Mouse (Mus musculus): ENCODE results near the gene Phyhipl. TPM values are rescaled to one million over a fixed set of nuclear protein-coding genes. Genes with fewer than 3 reads are reported as not detected.

Gene Phyhipl
- total and polyA plus RNA-seq, 2 experiments from 2014 or later, result 0.19 TPM; not detected in 1

DNA sequence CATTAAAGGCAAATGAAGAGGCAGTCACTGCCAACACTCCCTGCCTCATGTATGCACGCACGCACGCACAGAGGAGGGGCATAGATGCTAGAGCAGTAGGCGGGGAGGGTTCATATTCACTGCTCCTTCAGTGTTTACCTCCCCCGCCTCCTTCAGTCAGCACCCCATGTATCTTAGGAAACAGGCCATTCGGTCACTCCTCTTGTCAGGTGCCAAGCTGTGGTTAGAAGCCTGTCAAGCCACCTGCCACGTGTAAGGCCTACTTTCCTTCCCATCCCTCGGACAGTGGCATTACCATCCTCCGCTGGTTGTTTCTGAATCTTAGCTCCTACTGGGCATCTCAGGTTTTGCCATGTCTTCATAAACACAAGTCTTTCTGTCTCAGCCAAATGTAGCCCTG is 116.5 kb downstream of the Phyhipl start:
- H3K4me1 ChIP-seq (ENCODE audit: control insufficient read depth, insufficient read depth), result no peaks in the 10 kb centered on the region
- H3K36me3 ChIP-seq (replicated peaks; ENCODE audit: control insufficient read depth, insufficient read depth, low read length), result 0 out of 2 replicates have a peak, but pooled peaks cover 5% of the 10 kb centered on the region
- no peak for DNase-seq (ENCODE audit: low spot score)
- no peak overlapping the region for H3K4me2 ChIP-seq (ENCODE audit: low read depth, low read length)
- no peak overlapping the region for H3K4me3 ChIP-seq (ENCODE audit: low read depth, low read length)
- 84% methylated on average over 9 of the region's 9 CpGs for WGBS
- no peaks in the 10 kb centered on the region for H3K27me3 ChIP-seq (ENCODE audit: control insufficient read depth, insufficient read depth, low read length)
- ATAC-seq (ENCODE audit: insufficient read depth, low read depth), result no peak
- H3K9me3 ChIP-seq (replicated peaks; ENCODE audit: control insufficient read depth, low read length), result no peaks in the 10 kb centered on the region
- no peak overlapping the region for H3K9ac ChIP-seq (replicated peaks; ENCODE audit: low read depth, low read length)
- H3K27ac ChIP-seq (ENCODE audit: low read depth), result no peak overlapping the region
- TF ChIP-seq EP300 (IDR thresholded peaks at IDR 0.05; ENCODE audit: low read depth) (no peak), CTCF (IDR thresholded peaks at IDR 0.05; ENCODE audit: low read depth) (no peak)

DNA sequence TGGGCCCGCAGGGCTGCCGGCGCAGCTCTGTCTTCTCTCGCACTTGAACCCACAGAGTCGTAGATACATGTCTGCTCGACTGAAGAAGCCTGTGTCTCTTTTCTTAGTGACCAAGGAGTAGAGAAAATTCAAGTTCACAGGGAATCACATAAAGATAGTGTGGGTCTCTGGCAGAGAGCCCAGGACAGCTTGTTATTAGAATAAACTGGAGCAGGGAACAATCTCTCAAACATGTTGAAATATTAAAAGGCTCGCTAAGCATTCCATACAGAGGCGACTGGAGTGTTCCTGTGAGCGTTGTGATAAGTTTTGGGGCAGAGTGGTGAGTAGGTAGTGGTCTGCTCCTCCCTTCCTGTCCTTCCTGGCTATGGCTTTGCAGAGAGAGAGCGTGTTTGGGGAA is 118.1 kb downstream of the Phyhipl start:
- Histone ChIP-seq H3K4me3 (ENCODE audit: low read depth, low read length) (no peak overlapping the region), H3K27me3 (ENCODE audit: control insufficient read depth, insufficient read depth, low read length) (no peaks in the 10 kb centered on the region), H3K9me3 (replicated peaks; ENCODE audit: control insufficient read depth, low read length) (no peaks in the 10 kb centered on the region), H3K27ac (ENCODE audit: low read depth) (no peak overlapping the region; the same call in 1 of the 2 replicates), H3K9ac (replicated peaks; ENCODE audit: low read depth, low read length) (no peak overlapping the region), H3K36me3 (replicated peaks; ENCODE audit: control insufficient read depth, insufficient read depth, low read length) (0 out of 2 replicates have a peak, but pooled peaks cover under 1% of the 10 kb centered on the region), H3K4me2 (ENCODE audit: low read depth, low read length) (no peak overlapping the region), H3K4me1 (ENCODE audit: control insufficient read depth, insufficient read depth) (no peaks in the 10 kb centered on the region)
- WGBS, result 64% methylated on average over 10 of the region's 10 CpGs
- ATAC-seq (ENCODE audit: insufficient read depth, low read depth) (no peak), DNase-seq (ENCODE audit: low spot score) (no peak)
- TF ChIP-seq CTCF (IDR thresholded peaks at IDR 0.05; ENCODE audit: low read depth) (no peak), EP300 (IDR thresholded peaks at IDR 0.05; ENCODE audit: low read depth) (no peak)

DNA sequence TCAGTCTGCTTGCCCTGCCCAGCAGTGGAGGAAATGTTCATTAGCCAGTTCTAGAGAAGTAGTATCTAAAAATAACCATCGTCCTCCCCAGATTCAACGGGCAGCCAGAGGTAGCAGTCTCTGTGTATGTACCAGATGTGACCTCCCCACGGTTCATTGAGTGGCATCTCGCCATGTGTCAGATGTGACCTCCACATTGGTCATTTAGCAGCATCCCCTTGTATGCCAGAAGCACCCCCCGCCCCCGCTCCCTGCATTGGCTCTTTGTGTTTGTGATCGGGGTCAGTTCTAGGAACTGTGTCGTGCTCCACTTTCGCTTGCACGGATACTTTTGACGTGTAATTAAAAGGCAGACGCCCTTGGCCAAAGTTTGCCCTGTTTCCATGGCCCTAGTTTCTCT is 120.4 kb downstream of the Phyhipl start:
- no peak for ATAC-seq (ENCODE audit: insufficient read depth, low read depth)
- no peak overlapping the region for H3K27ac ChIP-seq (ENCODE audit: low read depth)

DNA sequence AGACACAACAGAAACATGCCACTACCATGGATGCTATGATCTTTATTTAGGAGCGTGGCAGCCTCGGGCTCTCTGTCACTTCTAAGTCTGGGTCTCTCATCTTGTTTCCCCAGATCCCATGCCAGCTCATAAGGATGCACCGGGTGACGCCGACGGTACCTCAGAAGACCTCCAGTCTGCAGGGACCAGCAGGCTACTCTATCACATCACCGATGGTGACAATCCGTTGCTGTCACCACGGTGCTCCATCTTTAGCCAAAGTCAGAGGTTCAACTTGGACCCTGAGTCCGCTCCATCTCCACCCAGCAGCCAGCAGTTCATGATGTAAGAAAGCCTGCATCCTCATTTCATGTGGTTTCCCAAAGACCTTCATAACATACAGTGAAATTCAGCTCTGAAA is 121.2 kb downstream of the Phyhipl start:
- ATAC-seq (ENCODE audit: insufficient read depth, low read depth), result no peak
- H3K4me2 ChIP-seq (ENCODE audit: low read depth, low read length), result no peak overlapping the region

More for the DNA sequence above, 120.4 kb downstream of the Phyhipl start:
- H3K9me3 ChIP-seq (replicated peaks; ENCODE audit: control insufficient read depth, low read length), result no peaks in the 10 kb centered on the region
- 82% methylated on average over 12 of the region's 12 CpGs for WGBS
- no peak overlapping the region for H3K9ac ChIP-seq (replicated peaks; ENCODE audit: low read depth, low read length)
- no peak for DNase-seq (ENCODE audit: low spot score)
- no peaks in the 10 kb centered on the region for H3K4me1 ChIP-seq (ENCODE audit: control insufficient read depth, insufficient read depth)
- no peaks in the 10 kb centered on the region for H3K36me3 ChIP-seq (replicated peaks; ENCODE audit: control insufficient read depth, insufficient read depth, low read length)
- no peak overlapping the region for H3K4me3 ChIP-seq (ENCODE audit: low read depth, low read length)
- TF ChIP-seq EP300 (IDR thresholded peaks at IDR 0.05; ENCODE audit: low read depth) (no peak), CTCF (IDR thresholded peaks at IDR 0.05; ENCODE audit: low read depth) (no peak)
- no peak overlapping the region for H3K4me2 ChIP-seq (ENCODE audit: low read depth, low read length)
- H3K27me3 ChIP-seq (ENCODE audit: control insufficient read depth, insufficient read depth, low read length), result no peaks in the 10 kb centered on the region

DNA sequence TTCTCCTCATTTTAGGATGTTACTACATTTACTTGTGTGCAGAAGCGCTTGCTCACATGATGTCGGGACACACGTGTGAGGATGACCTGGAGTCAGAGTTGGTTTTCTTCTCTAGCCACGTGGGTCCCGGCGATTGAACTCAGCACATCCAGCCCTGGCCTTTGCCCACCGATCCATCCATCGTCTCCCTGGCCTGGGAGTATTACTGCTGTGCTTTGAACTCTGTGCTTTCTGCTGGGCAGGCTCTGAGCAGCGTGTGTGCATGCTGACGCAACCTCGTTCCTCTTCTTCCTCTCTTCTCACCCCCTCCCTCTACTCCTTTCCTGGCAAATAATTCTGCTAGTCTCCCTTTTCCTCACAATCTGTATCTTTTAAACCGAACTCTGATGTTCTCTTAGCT is 121.8 kb downstream of the Phyhipl start:
- Histone ChIP-seq H3K27ac (ENCODE audit: low read depth) (no peak overlapping the region), H3K9me3 (replicated peaks; ENCODE audit: control insufficient read depth, low read length) (no peaks in the 10 kb centered on the region), H3K4me3 (ENCODE audit: low read depth, low read length) (no peak overlapping the region), H3K9ac (replicated peaks; ENCODE audit: low read depth, low read length) (no peak overlapping the region), H3K27me3 (ENCODE audit: control insufficient read depth, insufficient read depth, low read length) (no peaks in the 10 kb centered on the region), H3K4me2 (ENCODE audit: low read depth, low read length) (no peak overlapping the region), H3K4me1 (ENCODE audit: control insufficient read depth, insufficient read depth) (no peaks in the 10 kb centered on the region), H3K36me3 (replicated peaks; ENCODE audit: control insufficient read depth, insufficient read depth, low read length) (no peaks in the 10 kb centered on the region)
- TF ChIP-seq CTCF (IDR thresholded peaks at IDR 0.05; ENCODE audit: low read depth) (no peak), EP300 (IDR thresholded peaks at IDR 0.05; ENCODE audit: low read depth) (no peak)
- ATAC-seq (ENCODE audit: insufficient read depth, low read depth), result no peak
- 84% methylated on average over 12 of the region's 12 CpGs for WGBS
- DNase-seq (ENCODE audit: low spot score), result no peak

More for the DNA sequence above, 121.2 kb downstream of the Phyhipl start:
- TF ChIP-seq EP300 (IDR thresholded peaks at IDR 0.05; ENCODE audit: low read depth), result no peak
- no peak for TF ChIP-seq CTCF (IDR thresholded peaks at IDR 0.05; ENCODE audit: low read depth)
- H3K36me3 ChIP-seq (replicated peaks; ENCODE audit: control insufficient read depth, insufficient read depth, low read length), result no peaks in the 10 kb centered on the region
- H3K4me3 ChIP-seq (ENCODE audit: low read depth, low read length), result no peak overlapping the region
- H3K4me1 ChIP-seq (ENCODE audit: control insufficient read depth, insufficient read depth), result no peaks in the 10 kb centered on the region
- no peak overlapping the region for H3K9ac ChIP-seq (replicated peaks; ENCODE audit: low read depth, low read length)
- DNase-seq (ENCODE audit: low spot score), result no peak
- 93% methylated on average over 10 of the region's 10 CpGs for WGBS
- H3K9me3 ChIP-seq (replicated peaks; ENCODE audit: control insufficient read depth, low read length), result no peaks in the 10 kb centered on the region
- H3K27me3 ChIP-seq (ENCODE audit: control insufficient read depth, insufficient read depth, low read length), result no peaks in the 10 kb centered on the region
- H3K27ac ChIP-seq (ENCODE audit: low read depth), result no peak overlapping the region

DNA sequence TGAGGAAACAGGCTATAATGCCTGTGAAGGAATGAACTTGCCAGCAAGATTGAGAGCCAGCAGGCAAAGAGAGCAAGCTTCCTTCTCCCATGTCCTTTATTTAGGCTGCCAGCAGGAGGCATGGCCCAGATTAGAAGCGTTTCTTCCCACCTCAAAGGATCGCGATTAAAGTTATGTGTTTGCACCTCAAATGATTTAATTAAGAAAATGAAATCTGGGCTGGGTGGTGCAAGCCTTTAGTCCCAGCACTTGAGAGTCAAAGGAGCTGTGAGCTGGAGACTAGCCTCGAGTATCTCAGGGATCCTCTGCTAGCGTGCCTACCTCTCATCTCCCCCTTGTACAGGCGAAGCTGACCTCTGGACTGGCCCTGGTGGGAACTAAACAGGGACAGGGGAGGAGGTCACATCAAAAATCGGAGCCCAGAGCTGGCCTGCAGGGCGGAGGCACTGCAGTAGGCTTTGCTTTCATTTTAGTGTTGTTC is 122.4 kb downstream of the Phyhipl start:
- no peak overlapping the region for H3K9ac ChIP-seq (replicated peaks; ENCODE audit: low read depth, low read length)
- no peak overlapping the region for H3K4me3 ChIP-seq (ENCODE audit: low read depth, low read length)
- H3K36me3 ChIP-seq (replicated peaks; ENCODE audit: control insufficient read depth, insufficient read depth, low read length), result no peaks in the 10 kb centered on the region
- no peaks in the 10 kb centered on the region for H3K4me1 ChIP-seq (ENCODE audit: control insufficient read depth, insufficient read depth)
- no peaks in the 10 kb centered on the region for H3K27me3 ChIP-seq (ENCODE audit: control insufficient read depth, insufficient read depth, low read length)
- DNase-seq (ENCODE audit: low spot score), result no peak
- no peaks in the 10 kb centered on the region for H3K9me3 ChIP-seq (replicated peaks; ENCODE audit: control insufficient read depth, low read length)
- TF ChIP-seq EP300 (IDR thresholded peaks at IDR 0.05; ENCODE audit: low read depth) (no peak), CTCF (IDR thresholded peaks at IDR 0.05; ENCODE audit: low read depth) (no peak)
- ATAC-seq (ENCODE audit: insufficient read depth, low read depth), result no peak
- no peak overlapping the region for H3K4me2 ChIP-seq (ENCODE audit: low read depth, low read length)
- H3K27ac ChIP-seq (ENCODE audit: low read depth), result no peak overlapping the region
- 72% methylated on average over 8 of the region's 8 CpGs for WGBS
